20 mouse cellular contexts compared by ENCODE assay signal in the genomic region with DNA sequence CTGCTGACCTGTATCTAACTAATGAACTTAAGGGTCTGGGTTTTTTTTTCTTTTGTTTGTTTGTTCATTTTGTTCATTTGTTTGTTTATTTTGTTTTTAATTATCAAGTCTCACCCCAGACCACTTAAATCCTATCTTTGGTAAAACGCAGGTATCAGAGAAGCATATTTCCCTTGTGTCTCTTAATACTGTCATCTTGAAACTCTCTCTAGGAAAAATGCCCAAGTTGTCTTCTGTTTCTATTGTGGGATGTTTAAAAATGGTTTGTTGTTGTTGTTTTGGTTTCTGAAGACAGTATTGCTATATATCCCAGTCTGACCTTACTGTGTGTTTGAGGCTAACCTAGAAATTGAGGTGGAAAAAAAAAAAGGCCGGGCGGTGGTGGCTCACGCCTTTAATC.
"Had no signal": no experiment of that assay in that cellular context is flagged by ENCODE, and none has a peak within 500 bp of the region (broad histone marks: within the 10 kb centered on the region; RNA-seq: fewer than 3 reads in every experiment).

No protein-coding gene starts in this region.

- H3K27me3 ChIP-seq: lung, embryonic 15.5 days; midbrain, embryonic 12.5 days; neural tube, embryonic 13.5 days; neural tube, embryonic 15.5 days had no signal

- ATAC-seq: lung, postnatal 0 days; midbrain, embryonic 16.5 days had no signal

- H3K4me1 ChIP-seq: lung, embryonic 15.5 days; midbrain, embryonic 10.5 days; midbrain, embryonic 12.5 days; neural tube, embryonic 13.5 days; neural tube, embryonic 15.5 days had no signal

- DNase-seq: lung, adult 2 months; lung, postnatal 14 days; lung, postnatal 4 days; midbrain, embryonic 14.5 days; retina, postnatal 1 day; right cerebral cortex, adult 18-20 months; right cerebral cortex, postnatal 25 days; right cerebral cortex, postnatal 4 days; spleen, adult 18-20 months; thymus, adult 18-20 months; thymus, postnatal 14 days; thymus, postnatal 36 days had no signal

- H3K4me3 ChIP-seq: lung, embryonic 15.5 days; midbrain, embryonic 10.5 days; midbrain, embryonic 12.5 days; myocyte; neural tube, embryonic 13.5 days; neural tube, embryonic 15.5 days had no signal

- H3K9me3 ChIP-seq: lung, embryonic 15.5 days; midbrain, embryonic 10.5 days; midbrain, embryonic 12.5 days; neural tube, embryonic 13.5 days; neural tube, embryonic 15.5 days had no signal

- H3K27ac ChIP-seq: lung, embryonic 15.5 days; midbrain, embryonic 10.5 days; midbrain, embryonic 12.5 days; neural tube, embryonic 13.5 days; neural tube, embryonic 15.5 days had no signal

- H3K4me2 ChIP-seq: lung, embryonic 15.5 days; midbrain, embryonic 12.5 days; neural tube, embryonic 13.5 days; neural tube, embryonic 15.5 days had no signal

- H3K9ac ChIP-seq: lung, embryonic 15.5 days; midbrain, embryonic 12.5 days; neural tube, embryonic 13.5 days; neural tube, embryonic 15.5 days had no signal
